Mouse (Mus musculus): ENCODE data around the gene Fam205a1. TPM values are rescaled to one million over a fixed set of nuclear protein-coding genes. Genes with fewer than 3 reads are reported as not detected.
"Not testable (repeated sequence)": the region's sequence is repeated elsewhere in the genome, so short reads cannot be mapped to it uniquely, and the experiment has no call there.

Fam205a1 gene
- not detected for total RNA-seq (2021)
- long read RNA-seq, experiment 1, result 0 reads
- long read RNA-seq, experiment 2, result 0 reads

- not testable (repeated sequence) for DNase-seq (ENCODE audit: low spot score in 2 of 2)
Observed at GRCm38 (mm10) chr4:42853788-42854187, at the start of gene Fam205a1. Gene Fam205a1 (minus strand): TSS chr4:42853888.

- no peak for DNase-seq (ENCODE audit: low spot score in 2 of 2)
Observed at GRCm38 (mm10) chr4:42902730-42903129, 49.0 kb upstream of the Fam205a1 start.

DNA sequence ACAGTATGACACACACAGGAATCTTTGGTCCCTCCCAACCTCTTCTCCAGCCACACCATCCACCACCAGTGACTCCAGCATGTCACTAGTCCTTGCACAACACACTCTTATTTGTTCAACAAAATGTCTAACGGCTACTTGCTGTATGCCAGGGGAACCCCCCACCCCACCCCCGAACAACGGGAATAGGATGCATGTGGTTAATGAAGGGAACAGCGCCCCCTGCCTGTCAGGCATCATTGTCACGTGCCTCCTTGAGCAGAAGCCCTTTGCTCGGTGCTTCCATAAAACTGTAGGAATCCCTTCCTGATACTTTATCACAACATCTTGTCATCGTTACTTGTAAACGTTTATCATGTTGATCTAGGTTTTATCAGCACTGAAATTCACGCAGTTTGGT, 48.5 kb upstream of the Fam205a1 start:
- DNase-seq (ENCODE audit: low spot score in 2 of 2), result no peak

GRCm38 (mm10) chr4:42900878-42901277, 47.2 kb upstream of the Fam205a1 start:
- DNase-seq (ENCODE audit: low spot score in 2 of 2), result no peak

DNA sequence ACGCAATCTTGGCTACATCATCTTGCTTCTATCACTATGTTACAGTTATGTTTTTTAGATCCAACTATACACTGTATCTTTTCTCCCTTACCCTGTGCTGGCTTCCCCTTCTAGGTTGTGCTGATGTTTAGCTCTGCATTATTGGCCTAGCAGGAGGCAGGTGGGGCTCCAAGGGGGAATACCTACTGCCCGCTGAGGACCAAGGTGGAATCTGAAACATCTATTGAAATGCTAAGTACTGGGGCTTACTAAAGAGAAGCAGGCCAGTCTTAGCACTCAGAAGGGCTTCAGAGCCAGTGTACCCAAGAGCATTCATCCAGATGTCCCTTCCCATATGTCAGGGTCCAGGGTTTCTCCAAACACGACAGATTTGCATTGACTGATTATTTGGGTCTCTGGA, 45.2 kb upstream of the Fam205a1 start:
- DNase-seq (ENCODE audit: low spot score in 2 of 2), result no peak

DNA sequence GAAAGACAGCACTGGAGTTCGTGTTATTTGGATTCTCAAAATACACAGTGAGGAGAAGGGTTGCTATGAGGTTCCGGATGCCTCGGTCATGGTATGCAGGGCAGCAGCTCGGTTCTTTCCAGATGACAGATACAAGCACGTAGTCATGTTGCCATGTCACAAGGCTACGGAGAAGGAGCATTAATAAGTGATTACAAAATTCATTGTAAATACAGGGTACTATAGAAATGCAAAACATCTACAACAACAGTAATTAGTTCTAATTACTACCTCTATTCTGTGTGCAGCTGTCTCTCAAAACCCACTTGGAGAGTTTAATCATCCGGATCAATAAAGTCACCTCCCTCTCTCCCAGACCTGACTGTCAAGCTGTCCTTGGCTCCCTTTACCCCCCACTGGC, 41.4 kb upstream of the Fam205a1 start:
- DNase-seq (ENCODE audit: low spot score in 2 of 2), result no peak

DNA sequence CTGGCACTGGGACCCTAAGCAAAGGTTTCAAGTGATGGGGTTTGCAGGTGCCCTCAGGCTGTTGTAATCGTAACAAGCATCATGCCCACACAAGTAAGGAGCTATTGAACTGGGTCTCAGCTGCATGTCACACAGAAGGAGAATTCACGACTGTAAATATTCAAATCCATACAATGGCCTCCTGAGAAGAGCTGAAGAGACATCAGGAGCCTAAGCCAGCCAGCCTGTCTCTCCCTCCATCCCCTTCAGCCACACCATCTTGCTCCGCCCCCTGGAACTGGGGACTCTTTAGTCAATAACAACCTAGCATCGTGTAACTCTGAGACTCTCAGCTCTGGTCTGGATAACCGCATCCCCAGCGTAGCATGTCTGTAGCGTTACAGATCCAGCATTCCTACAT, 37.5 kb upstream of the Fam205a1 start:
- DNase-seq (ENCODE audit: low spot score in 2 of 2), result no peak

DNA sequence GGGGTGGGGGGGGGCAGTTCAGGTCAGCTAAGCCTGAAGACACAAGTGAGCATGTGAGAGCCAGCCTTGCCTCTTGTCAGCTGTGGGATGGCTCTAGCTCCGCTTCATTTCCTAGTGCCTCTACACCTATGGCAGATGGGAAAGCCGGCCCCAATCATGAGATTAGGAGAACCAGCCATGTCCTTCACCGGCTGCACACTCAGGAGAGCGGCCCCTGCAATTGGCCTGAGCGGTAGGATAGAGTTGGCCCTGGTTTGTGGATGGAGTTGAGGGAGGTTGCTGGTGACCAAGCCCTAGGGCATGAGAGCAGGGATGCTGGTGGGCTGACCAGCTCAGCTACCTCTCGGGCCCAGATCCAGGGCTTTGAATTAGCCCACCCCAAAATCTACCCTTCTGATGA, 35.1 kb upstream of the Fam205a1 start:
- no peak for DNase-seq (ENCODE audit: low spot score in 2 of 2)

DNA sequence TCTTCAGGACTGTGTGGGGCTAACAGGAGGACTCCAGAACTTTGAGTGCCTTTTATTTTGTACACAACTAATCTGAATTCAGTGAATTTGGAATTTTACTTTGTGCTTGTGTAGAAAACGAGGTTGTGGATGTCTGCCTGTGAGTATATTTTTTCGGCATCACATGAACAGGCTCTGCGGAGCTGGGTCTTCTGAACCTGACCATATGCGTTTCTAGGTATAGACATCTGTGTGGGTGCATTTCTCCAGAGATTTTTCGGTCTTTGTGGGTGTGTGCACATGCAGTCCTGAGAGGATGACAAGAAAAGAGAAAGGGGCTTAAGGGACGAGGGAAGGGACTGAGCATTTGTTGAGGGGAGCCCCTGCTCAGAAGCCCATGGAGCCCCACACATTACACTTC, 33.2 kb upstream of the Fam205a1 start:
- DNase-seq (ENCODE audit: low spot score in 2 of 2), result no peak

DNA sequence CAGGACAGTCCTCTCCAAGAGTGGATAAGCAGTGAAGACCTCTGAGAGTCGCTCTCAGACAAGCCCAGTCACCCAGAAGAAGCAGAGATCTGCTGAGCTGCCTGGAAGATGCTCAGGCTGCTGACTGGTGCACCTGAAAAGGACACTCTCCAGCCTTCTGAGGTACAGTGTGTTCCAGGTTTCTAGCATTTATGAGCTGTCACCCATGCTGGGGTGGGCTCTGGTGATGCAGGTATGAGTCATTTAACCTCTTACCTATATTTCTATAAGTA, 26.9 kb upstream of the Fam205a1 start:
- no peak for DNase-seq (ENCODE audit: low spot score in 2 of 2)

GRCm38 (mm10) chr4:42879829-42880676, 26.4 kb upstream of the Fam205a1 start:
- DNase-seq (ENCODE audit: low spot score in 2 of 2), result no peak

DNA sequence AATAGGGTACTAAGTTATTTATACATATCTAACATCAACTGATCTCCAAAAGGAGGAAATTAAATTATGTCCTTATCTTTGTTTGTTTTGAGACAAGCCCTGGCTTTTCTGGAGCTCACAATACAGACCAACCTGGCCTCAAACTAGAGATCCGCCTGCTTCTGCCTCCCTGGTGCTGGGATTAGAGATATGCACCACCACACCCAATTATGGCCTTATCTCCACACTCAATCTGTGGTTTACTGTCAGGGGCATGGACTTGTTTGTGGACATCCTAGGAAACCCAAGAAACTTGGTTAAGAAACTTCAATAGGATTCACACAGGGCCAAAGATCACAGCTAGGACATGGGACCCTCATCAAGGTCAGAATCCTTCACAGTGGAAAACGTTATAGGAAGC, 24.0 kb upstream of the Fam205a1 start:
- DNase-seq (ENCODE audit: low spot score in 2 of 2), result no peak

DNA sequence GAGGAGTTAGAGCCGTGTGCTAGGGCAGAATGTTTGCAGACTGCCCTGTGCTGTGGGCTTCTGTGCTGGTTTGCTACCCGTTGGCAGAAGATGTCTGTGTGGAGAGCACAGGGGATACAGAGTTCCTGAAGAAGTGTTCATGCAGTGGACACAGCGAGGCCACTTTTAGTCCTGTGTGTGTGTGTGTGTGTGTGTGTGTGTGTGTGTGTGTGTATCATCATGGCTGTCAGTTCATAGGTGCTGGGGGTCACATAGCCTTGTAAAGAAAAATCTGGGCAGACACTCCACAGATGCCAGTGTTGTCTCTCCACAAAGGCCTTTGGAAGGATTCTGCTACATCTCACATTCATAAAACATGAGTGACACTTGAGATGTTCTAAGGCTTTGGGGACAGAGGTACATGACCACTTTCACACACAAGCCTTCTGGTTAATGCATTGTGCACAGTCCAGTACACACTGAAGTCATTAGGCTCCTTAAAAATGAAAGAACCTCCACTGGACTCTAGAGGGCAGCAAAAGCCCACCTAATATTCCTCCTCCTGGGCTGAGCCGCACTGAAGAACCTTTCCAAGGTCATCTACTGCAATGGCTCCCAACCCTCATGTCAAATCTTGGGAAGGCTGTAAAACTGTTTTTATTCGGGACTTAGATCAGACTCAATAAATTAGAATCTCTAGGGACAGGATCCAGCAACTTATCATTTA, 23.1 kb upstream of the Fam205a1 start:
- peak; percentile 37 to 56 for DNase-seq (ENCODE audit: low spot score in 2 of 2)

- no peak for DNase-seq (ENCODE audit: low spot score in 2 of 2)
Observed at GRCm38 (mm10) chr4:42874134-42874533, 20.4 kb upstream of the Fam205a1 start, which contains the start of gene Fam205c. Gene Fam205c (minus strand): TSS chr4:42874234.

GRCm38 (mm10) chr4:42872746-42873435, 19.2 kb upstream of the Fam205a1 start:
- no peak for DNase-seq (ENCODE audit: low spot score in 2 of 2)

DNA sequence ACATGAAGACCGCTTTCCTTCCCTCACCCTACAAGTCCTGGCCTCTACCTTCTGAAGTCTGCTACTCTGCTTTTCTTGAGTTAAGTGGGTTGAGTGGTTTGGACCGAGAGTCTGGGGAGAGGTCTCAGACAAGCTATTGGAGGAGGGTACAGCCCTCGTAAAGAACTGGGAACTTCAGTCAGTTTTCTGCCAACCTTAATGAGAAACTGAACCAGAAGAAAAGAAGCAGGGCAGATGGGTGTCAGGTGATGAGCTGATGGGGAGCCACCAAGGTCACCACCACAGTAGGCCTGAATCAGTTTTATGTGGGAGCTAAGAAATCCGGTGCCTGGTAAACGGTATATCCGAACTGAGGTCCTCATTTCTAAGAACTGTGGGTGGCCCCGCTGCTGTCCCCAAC, 18.5 kb upstream of the Fam205a1 start:
- DNase-seq (ENCODE audit: low spot score in 2 of 2), result no peak

DNA sequence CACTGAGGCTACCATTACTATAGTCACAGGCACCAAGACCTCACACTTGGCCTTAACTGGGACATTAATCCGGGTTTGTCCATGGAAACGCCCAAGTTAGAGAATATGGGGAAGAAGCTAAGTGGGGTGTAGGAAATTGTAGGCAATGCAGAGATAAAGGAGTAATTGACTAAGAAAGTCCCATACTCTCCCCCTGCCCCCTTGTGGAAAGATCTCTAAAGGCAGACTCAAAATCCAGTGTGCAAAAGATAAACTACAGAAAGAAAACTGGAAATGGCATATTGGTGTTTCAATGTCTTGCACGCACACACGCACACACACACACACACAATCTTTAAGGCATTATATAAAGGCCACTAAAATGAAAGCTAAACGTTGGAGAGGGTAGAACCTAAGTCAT, 17.1 kb upstream of the Fam205a1 start:
- DNase-seq (ENCODE audit: low spot score in 2 of 2), result no peak

GRCm38 (mm10) chr4:42868193-42868592, 14.5 kb upstream of the Fam205a1 start:
- no peak for DNase-seq (ENCODE audit: low spot score in 2 of 2)

DNA sequence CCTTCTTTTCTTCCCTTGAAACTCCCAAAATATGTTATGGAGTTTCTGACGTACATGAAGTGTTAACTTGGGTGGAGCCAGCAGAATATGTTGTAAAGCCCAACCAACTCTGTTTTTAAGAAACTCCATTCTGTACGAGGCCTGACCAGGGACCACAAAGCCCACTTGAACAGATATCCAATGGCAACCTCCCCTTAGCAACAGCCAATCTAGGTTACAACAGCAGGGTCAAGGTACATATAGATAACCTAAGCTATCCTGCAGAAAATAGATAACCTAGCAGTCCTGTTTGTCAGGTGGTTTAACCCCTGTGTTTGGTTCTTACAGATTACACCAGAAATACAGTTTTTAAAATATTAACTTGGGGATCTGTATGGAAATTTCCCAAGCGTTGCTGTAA, 13.7 kb upstream of the Fam205a1 start:
- no peak for DNase-seq (ENCODE audit: low spot score in 2 of 2)

- not testable (repeated sequence) for DNase-seq (ENCODE audit: low spot score in 2 of 2)
Observed at GRCm38 (mm10) chr4:42863487-42863886, 9.8 kb upstream of the Fam205a1 start.

- DNase-seq (ENCODE audit: low spot score in 2 of 2), result not testable (repeated sequence)
Observed at GRCm38 (mm10) chr4:42860483-42860882, 6.8 kb upstream of the Fam205a1 start.

GRCm38 (mm10) chr4:42856671-42857070, 3.0 kb upstream of the Fam205a1 start, which contains the start of gene Gm12394:
Gene Gm12394 (minus strand): TSS chr4:42856771.
- not testable (repeated sequence) for DNase-seq (ENCODE audit: low spot score in 2 of 2)

Data from adrenal gland, adult 18-20 months (tissue).